Mouse (Mus musculus): ENCODE results near the gene Stoml1. TPM values are rescaled to one million over a fixed set of nuclear protein-coding genes. Genes with fewer than 3 reads are reported as not detected.
"Not testable (repeated sequence)": the region's sequence is repeated elsewhere in the genome, so short reads cannot be mapped to it uniquely, and the experiment has no call there.

Stoml1 gene
- polyA plus RNA-seq, 1 experiment from 2014 or later, result 126 TPM

DNA sequence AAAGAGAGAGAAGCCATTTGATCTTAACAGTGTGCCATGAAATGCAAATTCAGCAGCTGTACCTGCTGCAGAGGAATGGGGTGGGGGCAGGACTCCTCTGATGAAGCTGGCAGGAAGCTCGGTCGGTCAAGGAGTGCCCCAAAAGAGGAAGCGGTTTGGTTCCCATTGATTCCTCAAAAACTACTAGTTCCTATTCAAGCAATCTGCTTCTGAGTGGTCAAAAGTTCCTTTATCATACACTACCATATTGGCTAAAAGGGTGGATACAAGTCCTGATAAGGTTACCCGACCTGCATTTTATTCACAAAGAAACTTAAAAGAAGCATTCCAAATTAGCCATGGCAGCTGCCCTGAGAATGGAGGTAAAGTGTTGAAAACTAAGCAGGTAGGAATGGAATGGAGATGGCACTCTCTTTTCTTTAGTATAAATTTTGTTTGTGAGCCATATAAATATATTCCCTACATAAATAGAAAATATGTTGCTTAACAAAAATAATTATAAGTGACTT, 6.8 kb upstream of the Stoml1 start:
- Histone ChIP-seq H3K4me3 (no peak overlapping the region), H3K9ac (no peak overlapping the region), H3K27me3 (no peaks in the 10 kb centered on the region), H3K4me1 (replicated peaks) (peaks cover 32% of the 10 kb centered on the region), H3K4me2 (no peak overlapping the region), H3K27ac (replicated peaks) (no peak overlapping the region), H3K36me3 (no peaks in the 10 kb centered on the region), H3K9me3 (no peaks in the 10 kb centered on the region)
- 72% methylated on average over 4 of the region's 4 CpGs for WGBS
- no peak for ATAC-seq (ENCODE audit: low FRiP score, low read depth)

GRCm38 (mm10) chr9:58247064-58247759, 5.8 kb upstream of the Stoml1 start:
- Histone ChIP-seq H3K27ac (replicated peaks) (no peak overlapping the region), H3K9me3 (no peaks in the 10 kb centered on the region), H3K4me1 (replicated peaks) (peaks cover 24% of the 10 kb centered on the region), H3K9ac (peak overlapping the region; percentile 33), H3K4me2 (peak overlapping the region; percentile 41), H3K36me3 (no peaks in the 10 kb centered on the region), H3K27me3 (no peaks in the 10 kb centered on the region), H3K4me3 (no peak overlapping the region)
- 17% methylated on average over 25 of the region's 25 CpGs for WGBS
- peak; percentile 74; the same call in 1 of the 2 replicates for ATAC-seq (ENCODE audit: low FRiP score, low read depth)

- Histone ChIP-seq H3K9ac (peak overlapping the region; percentile 40), H3K4me1 (replicated peaks) (peaks cover 25% of the 10 kb centered on the region), H3K4me2 (peak overlapping the region; percentile 63), H3K36me3 (no peaks in the 10 kb centered on the region), H3K27me3 (no peaks in the 10 kb centered on the region), H3K4me3 (peak overlapping the region; percentile 40), H3K27ac (replicated peaks) (no peak overlapping the region), H3K9me3 (no peaks in the 10 kb centered on the region)
- no peak for ATAC-seq (ENCODE audit: low FRiP score, low read depth)
- 51% methylated on average over 7 of the region's 7 CpGs for WGBS
These were observed 4.1 kb upstream of the Stoml1 start for GRCm38 (mm10) chr9:58248746-58249413.

DNA sequence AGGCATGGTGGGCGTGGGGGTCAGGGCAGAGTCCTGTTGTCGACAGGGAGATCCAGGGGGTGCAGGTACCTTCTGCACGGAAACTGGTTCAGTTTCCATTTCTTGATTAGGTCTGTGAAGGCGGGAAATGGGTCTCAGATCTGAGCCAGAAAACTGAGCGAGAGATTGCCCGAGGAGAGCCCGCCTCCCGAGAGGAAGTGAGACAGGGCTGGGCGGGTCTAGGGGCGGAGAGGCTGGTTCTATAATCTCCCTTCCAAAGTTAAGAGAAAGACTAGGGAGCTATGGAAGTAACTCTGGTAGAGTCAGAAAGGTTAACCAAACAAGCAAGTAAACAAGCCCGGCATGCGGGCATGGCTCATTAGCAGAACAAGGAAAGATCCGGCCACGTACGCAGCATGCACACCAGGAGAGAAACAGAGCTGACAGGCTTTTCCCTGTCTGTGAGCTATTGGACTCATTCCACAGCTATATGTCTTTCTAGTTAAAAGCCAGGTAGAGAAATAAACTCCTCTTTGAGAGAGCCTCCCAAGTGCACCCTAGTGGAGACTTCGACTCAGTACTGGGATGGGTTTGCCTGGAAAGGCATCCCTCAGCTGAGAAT, 3.3 kb upstream of the Stoml1 start, which contains the start of gene Pml:
TSS of gene Pml (minus strand) at position 195 of the 601 bp plus-strand sequence.
- peak within 1 kb of the TSS; percentile 63 for H3K4me2 ChIP-seq
- no peaks in the 10 kb centered on the region for H3K27me3 ChIP-seq
- peak within 1 kb of the TSS; percentile 40 for H3K9ac ChIP-seq
- peak within 1 kb of the TSS; percentile 58 for H3K27ac ChIP-seq (replicated peaks)
- H3K9me3 ChIP-seq, result no peaks in the 10 kb centered on the region
- no peaks in the 10 kb centered on the region for H3K36me3 ChIP-seq
- ATAC-seq (ENCODE audit: low FRiP score, low read depth), result no peak
- peak within 1 kb of the TSS; percentile 40 for H3K4me3 ChIP-seq
- under 1% methylated on average over 16 of the region's 16 CpGs for WGBS
- peaks cover 33% of the 10 kb centered on the region for H3K4me1 ChIP-seq (replicated peaks)

DNA sequence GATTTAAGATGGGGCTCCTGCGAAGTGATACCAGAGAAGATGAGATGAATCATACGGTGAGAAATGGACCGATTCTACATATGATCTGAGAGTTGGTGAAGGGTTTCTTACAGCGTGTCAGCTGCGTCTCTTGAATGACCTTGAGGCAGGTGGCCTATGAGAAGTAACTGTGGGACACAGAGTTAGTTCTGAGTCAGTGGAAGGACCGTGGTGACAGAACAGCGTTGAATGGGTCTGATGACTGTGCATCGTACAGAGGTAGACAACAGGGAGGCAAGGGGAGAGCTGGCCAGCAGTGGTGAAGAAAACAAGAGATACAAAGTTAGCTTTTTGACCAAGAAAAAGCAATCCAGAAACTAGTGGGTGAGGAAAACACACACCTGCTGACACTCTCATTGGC, 2.6 kb upstream of the Stoml1 start:
- no peak overlapping the region for H3K9ac ChIP-seq
- peaks cover 35% of the 10 kb centered on the region for H3K4me1 ChIP-seq (replicated peaks)
- peak overlapping the region; percentile 63 for H3K4me2 ChIP-seq
- H3K27ac ChIP-seq (replicated peaks), result no peak overlapping the region; the same call in 1 of the 2 replicates
- H3K36me3 ChIP-seq, result no peaks in the 10 kb centered on the region
- 78% methylated on average over 8 of the region's 8 CpGs for WGBS
- no peak for ATAC-seq (ENCODE audit: low FRiP score, low read depth)
- H3K9me3 ChIP-seq, result no peaks in the 10 kb centered on the region
- no peak overlapping the region for H3K4me3 ChIP-seq
- H3K27me3 ChIP-seq, result no peaks in the 10 kb centered on the region

DNA sequence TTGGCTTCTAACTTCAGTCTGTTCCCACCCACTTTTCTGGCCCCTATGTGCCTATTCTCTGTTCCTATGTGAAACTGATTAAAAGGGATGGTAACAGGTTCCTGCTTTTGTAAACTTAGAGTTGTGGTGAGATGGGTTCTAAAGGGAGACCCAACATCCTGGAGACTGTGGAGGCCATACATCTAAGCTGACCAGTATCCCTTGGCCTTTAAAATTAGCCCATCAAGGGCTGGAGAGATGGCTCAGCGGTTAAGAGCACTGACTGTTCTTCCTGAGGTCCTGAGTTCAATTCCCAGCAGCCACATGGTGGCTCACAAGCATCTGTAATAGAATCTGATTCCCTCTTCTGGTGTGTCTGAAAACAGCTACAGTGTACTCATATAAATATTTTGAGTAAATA, 2.2 kb upstream of the Stoml1 start:
- H3K36me3 ChIP-seq; ATAC-seq (ENCODE audit: low FRiP score, low read depth); H3K27me3 ChIP-seq; H3K27ac ChIP-seq (replicated peaks); H3K9me3 ChIP-seq; H3K9ac ChIP-seq; H3K4me3 ChIP-seq; H3K4me2 ChIP-seq: not testable (repeated sequence)
- H3K4me1 ChIP-seq (replicated peaks), result peaks cover 35% of the 10 kb centered on the region
- WGBS, result 80% methylated on average over 1 of the region's 1 CpGs

DNA sequence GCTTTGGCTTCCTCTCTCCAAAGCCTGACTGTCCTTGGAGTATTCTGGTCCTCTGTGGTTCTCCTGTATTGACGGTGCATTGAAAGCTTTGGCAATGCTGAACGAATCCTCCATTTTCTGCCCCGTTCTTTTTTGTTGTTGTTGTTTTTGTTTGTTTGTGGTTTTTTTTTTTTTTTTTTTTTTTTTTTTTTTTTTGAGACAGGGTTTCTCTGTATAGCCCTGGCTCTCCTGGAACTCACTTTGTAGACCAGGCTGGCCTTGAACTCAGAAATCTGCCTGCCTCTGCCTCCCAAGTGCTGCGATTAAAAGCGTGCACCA, 800 bp downstream of the Stoml1 start:
- peak overlapping the region; percentile 61 for H3K4me2 ChIP-seq
- H3K27me3 ChIP-seq; H3K9me3 ChIP-seq; ATAC-seq (ENCODE audit: low FRiP score, low read depth): not testable (repeated sequence)
- peak overlapping the region; percentile 84 for H3K9ac ChIP-seq
- peak overlapping the region; percentile 79 for H3K27ac ChIP-seq (replicated peaks)
- WGBS, result 69% methylated on average over 5 of the region's 5 CpGs
- peaks cover 28% of the 10 kb centered on the region for H3K4me1 ChIP-seq (replicated peaks)
- peaks cover 12% of the 10 kb centered on the region for H3K36me3 ChIP-seq
- H3K4me3 ChIP-seq, result peak overlapping the region; percentile 86

GRCm38 (mm10) chr9:58255105-58255504, 2.1 kb downstream of the Stoml1 start:
- ATAC-seq (ENCODE audit: low FRiP score, low read depth), result no peak
- H3K4me3 ChIP-seq, result no peak overlapping the region
- H3K9ac ChIP-seq, result no peak overlapping the region
- H3K27me3 ChIP-seq, result no peaks in the 10 kb centered on the region
- H3K9me3 ChIP-seq, result no peaks in the 10 kb centered on the region
- 53% methylated on average over 2 of the region's 2 CpGs for WGBS
- peaks cover 17% of the 10 kb centered on the region for H3K4me1 ChIP-seq (replicated peaks)
- H3K27ac ChIP-seq (replicated peaks), result no peak overlapping the region
- H3K4me2 ChIP-seq, result no peak overlapping the region
- peaks cover 22% of the 10 kb centered on the region for H3K36me3 ChIP-seq

GRCm38 (mm10) chr9:58255704-58256685, 3.0 kb downstream of the Stoml1 start:
- no peak for ATAC-seq (ENCODE audit: low FRiP score, low read depth)
- 91% methylated on average over 10 of the region's 10 CpGs for WGBS
- H3K9ac ChIP-seq, result no peak overlapping the region
- no peak overlapping the region for H3K4me3 ChIP-seq
- no peak overlapping the region for H3K4me2 ChIP-seq
- peaks cover 29% of the 10 kb centered on the region for H3K36me3 ChIP-seq
- H3K27ac ChIP-seq (replicated peaks), result no peak overlapping the region
- no peaks in the 10 kb centered on the region for H3K27me3 ChIP-seq
- H3K4me1 ChIP-seq (replicated peaks), result peaks cover 15% of the 10 kb centered on the region
- no peaks in the 10 kb centered on the region for H3K9me3 ChIP-seq

- Histone ChIP-seq H3K9ac (no peak overlapping the region), H3K36me3 (peaks cover 46% of the 10 kb centered on the region), H3K4me3 (no peak overlapping the region), H3K27ac (replicated peaks) (no peak overlapping the region), H3K4me2 (no peak overlapping the region), H3K27me3 (no peaks in the 10 kb centered on the region), H3K9me3 (no peaks in the 10 kb centered on the region), H3K4me1 (replicated peaks) (no peaks in the 10 kb centered on the region)
- 94% methylated on average over 5 of the region's 5 CpGs for WGBS
- no peak for ATAC-seq (ENCODE audit: low FRiP score, low read depth)
These were observed 9.5 kb downstream of the Stoml1 start for GRCm38 (mm10) chr9:58262507-58262906.

- H3K27ac ChIP-seq (replicated peaks), result no peak overlapping the region
- H3K4me1 ChIP-seq (replicated peaks), result no peaks in the 10 kb centered on the region
- no peaks in the 10 kb centered on the region for H3K9me3 ChIP-seq
- no peak for ATAC-seq (ENCODE audit: low FRiP score, low read depth)
- H3K9ac ChIP-seq, result no peak overlapping the region
- H3K4me3 ChIP-seq, result no peak overlapping the region
- no peak overlapping the region for H3K4me2 ChIP-seq
- WGBS, result 77% methylated on average over 3 of the region's 3 CpGs
- H3K36me3 ChIP-seq, result peaks cover 28% of the 10 kb centered on the region
- H3K27me3 ChIP-seq, result no peaks in the 10 kb centered on the region
These were observed 12.4 kb downstream of the Stoml1 start for GRCm38 (mm10) chr9:58265368-58265767.

All from hindbrain, embryonic 15.5 days (tissue).